Mouse (Mus musculus): ENCODE measurements around the gene Gm2696. TPM values are rescaled to one million over a fixed set of nuclear protein-coding genes. Genes with fewer than 3 reads are reported as not detected.

The Gm2696 gene
- polyA plus RNA-seq, 1 experiment from 2014 or later = not detected

- Histone ChIP-seq H3K4me3 (no peak within 1 kb of the TSS), H3K9ac (no peak within 1 kb of the TSS), H3K9me3 (no peaks in the 10 kb centered on the region), H3K27me3 (no peaks in the 10 kb centered on the region), H3K4me1 (replicated peaks) (no peaks in the 10 kb centered on the region), H3K4me2 (no peak within 1 kb of the TSS), H3K27ac (replicated peaks) (no peak within 1 kb of the TSS), H3K36me3 (no peaks in the 10 kb centered on the region)
- no peak for ATAC-seq (ENCODE audit: low FRiP score, low read depth)
- 62% methylated on average over 9 of the region's 9 CpGs for WGBS
Observed at GRCm38 (mm10) chr10:77852559-77852958, 38.1 kb downstream of the Gm2696 start, which contains the start of gene Gm10318. Gm10318 (plus strand) TSS chr10:77852859.

GRCm38 (mm10) chr10:77861675-77862074, 47.2 kb downstream of the Gm2696 start, which contains the start of gene Gm3285:
Gm3285 (plus strand) TSS chr10:77861975.
- Histone ChIP-seq H3K9me3 (no peaks in the 10 kb centered on the region), H3K4me3 (no peak within 1 kb of the TSS), H3K36me3 (no peaks in the 10 kb centered on the region), H3K27me3 (no peaks in the 10 kb centered on the region), H3K9ac (no peak within 1 kb of the TSS), H3K4me2 (no peak within 1 kb of the TSS), H3K27ac (replicated peaks) (no peak within 1 kb of the TSS), H3K4me1 (replicated peaks) (no peaks in the 10 kb centered on the region)
- WGBS = 50% methylated on average over 7 of the region's 7 CpGs
- ATAC-seq (ENCODE audit: low FRiP score, low read depth) = no peak

- Histone ChIP-seq H3K4me2 (peak overlapping the region; percentile 29), H3K36me3 (no peaks in the 10 kb centered on the region), H3K9me3 (no peaks in the 10 kb centered on the region), H3K4me1 (replicated peaks) (no peaks in the 10 kb centered on the region), H3K27ac (replicated peaks) (no peak overlapping the region), H3K9ac (no peak overlapping the region), H3K4me3 (peak overlapping the region; percentile 17; the same call in 1 of the 2 replicates), H3K27me3 (no peaks in the 10 kb centered on the region)
- WGBS = 42% methylated on average over 14 of the region's 14 CpGs
- ATAC-seq (ENCODE audit: low FRiP score, low read depth) = peak; percentile 81
Observed at GRCm38 (mm10) chr10:77864067-77864761, 49.7 kb downstream of the Gm2696 start.

GRCm38 (mm10) chr10:77864762-77865143, 50.3 kb downstream of the Gm2696 start:
- H3K36me3 ChIP-seq = no peaks in the 10 kb centered on the region
- peak overlapping the region; percentile 17; the same call in 1 of the 2 replicates for H3K4me3 ChIP-seq
- 42% methylated on average over 11 of the region's 11 CpGs for WGBS
- H3K27ac ChIP-seq (replicated peaks) = no peak overlapping the region
- H3K9ac ChIP-seq = no peak overlapping the region
- H3K4me1 ChIP-seq (replicated peaks) = no peaks in the 10 kb centered on the region
- H3K9me3 ChIP-seq = no peaks in the 10 kb centered on the region
- peak; percentile 19; the same call in 1 of the 2 replicates for ATAC-seq (ENCODE audit: low FRiP score, low read depth)
- peak overlapping the region; percentile 29 for H3K4me2 ChIP-seq
- no peaks in the 10 kb centered on the region for H3K27me3 ChIP-seq

- no peak overlapping the region for H3K27ac ChIP-seq (replicated peaks)
- no peak overlapping the region for H3K9ac ChIP-seq
Observed at GRCm38 (mm10) chr10:77867546-77867945, 53.1 kb downstream of the Gm2696 start.

GRCm38 (mm10) chr10:77869651-77870050, 55.2 kb downstream of the Gm2696 start:
- ATAC-seq (ENCODE audit: low FRiP score, low read depth) = no peak
- Histone ChIP-seq H3K4me3 (no peak overlapping the region), H3K27me3 (no peaks in the 10 kb centered on the region), H3K4me1 (replicated peaks) (no peaks in the 10 kb centered on the region), H3K27ac (replicated peaks) (no peak overlapping the region), H3K4me2 (no peak overlapping the region), H3K36me3 (no peaks in the 10 kb centered on the region), H3K9me3 (no peaks in the 10 kb centered on the region), H3K9ac (no peak overlapping the region)
- 88% methylated on average over 7 of the region's 7 CpGs for WGBS

More at GRCm38 (mm10) chr10:77867546-77867945, 53.1 kb downstream of the Gm2696 start:
- ATAC-seq (ENCODE audit: low FRiP score, low read depth) = no peak
- H3K27me3 ChIP-seq = no peaks in the 10 kb centered on the region
- H3K4me1 ChIP-seq (replicated peaks) = no peaks in the 10 kb centered on the region
- no peak overlapping the region for H3K4me2 ChIP-seq
- no peak overlapping the region for H3K4me3 ChIP-seq
- no peaks in the 10 kb centered on the region for H3K9me3 ChIP-seq
- WGBS = 39% methylated on average over 1 of the region's 1 CpGs
- H3K36me3 ChIP-seq = no peaks in the 10 kb centered on the region

- no peak overlapping the region for H3K4me3 ChIP-seq
- no peak overlapping the region for H3K27ac ChIP-seq (replicated peaks)
- no peaks in the 10 kb centered on the region for H3K4me1 ChIP-seq (replicated peaks)
- WGBS = 63% methylated on average over 6 of the region's 6 CpGs
- H3K27me3 ChIP-seq = no peaks in the 10 kb centered on the region
- H3K36me3 ChIP-seq = no peaks in the 10 kb centered on the region
- ATAC-seq (ENCODE audit: low FRiP score, low read depth) = no peak
- H3K9me3 ChIP-seq = no peaks in the 10 kb centered on the region
- H3K4me2 ChIP-seq = no peak overlapping the region
- no peak overlapping the region for H3K9ac ChIP-seq
Observed at GRCm38 (mm10) chr10:77878985-77879384, 64.5 kb downstream of the Gm2696 start.

GRCm38 (mm10) chr10:77880305-77880704, 65.8 kb downstream of the Gm2696 start:
- Histone ChIP-seq H3K27ac (replicated peaks) (no peak overlapping the region), H3K4me1 (replicated peaks) (no peaks in the 10 kb centered on the region), H3K36me3 (no peaks in the 10 kb centered on the region), H3K4me2 (no peak overlapping the region), H3K4me3 (no peak overlapping the region), H3K27me3 (no peaks in the 10 kb centered on the region), H3K9ac (no peak overlapping the region), H3K9me3 (no peaks in the 10 kb centered on the region)
- ATAC-seq (ENCODE audit: low FRiP score, low read depth) = no peak
- 70% methylated on average over 3 of the region's 3 CpGs for WGBS

- WGBS = 93% methylated on average over 5 of the region's 5 CpGs
- Histone ChIP-seq H3K4me1 (replicated peaks) (no peaks in the 10 kb centered on the region), H3K4me2 (no peak overlapping the region), H3K9me3 (no peaks in the 10 kb centered on the region), H3K27ac (replicated peaks) (no peak overlapping the region), H3K4me3 (no peak overlapping the region), H3K36me3 (no peaks in the 10 kb centered on the region), H3K9ac (no peak overlapping the region), H3K27me3 (no peaks in the 10 kb centered on the region)
- ATAC-seq (ENCODE audit: low FRiP score, low read depth) = no peak
Observed at GRCm38 (mm10) chr10:77882553-77882952, 68.1 kb downstream of the Gm2696 start.

Other genes with a start within 250 kb of the Gm2696 start
- gene Pttg1ip, start 233.0 kb upstream of the Gm2696 start, polyA plus RNA-seq (2015; fragmentation: Nextera tagmentation; extraction: Ambion mirVana) = 75.2 and 81.7 TPM in 2 replicates
- gene Sumo3, start 208.6 kb upstream of the Gm2696 start, polyA plus RNA-seq (2015; fragmentation: Nextera tagmentation; extraction: Ambion mirVana) = 282 and 283 TPM in 2 replicates
- 2.9 TPM in 1 of 2 replicates, not detected in the other for gene Gm49325, start 208.5 kb upstream of the Gm2696 start, polyA plus RNA-seq (2015; fragmentation: Nextera tagmentation; extraction: Ambion mirVana)
- gene Ube2g2, start 192.4 kb upstream of the Gm2696 start, polyA plus RNA-seq (2015; fragmentation: Nextera tagmentation; extraction: Ambion mirVana) = 83.8 and 90.0 TPM in 2 replicates
- gene Tspear, start 128.1 kb upstream of the Gm2696 start, polyA plus RNA-seq (2015; fragmentation: Nextera tagmentation; extraction: Ambion mirVana) = 0.99 and 1.3 TPM in 2 replicates
- gene Gm19402, start 123.9 kb upstream of the Gm2696 start, polyA plus RNA-seq (2015; fragmentation: Nextera tagmentation; extraction: Ambion mirVana) = not detected in 2 replicates
- not detected in 2 replicates for gene Gm9508, start 117.4 kb upstream of the Gm2696 start, polyA plus RNA-seq (2015; fragmentation: Nextera tagmentation; extraction: Ambion mirVana)
- not detected in 2 replicates for gene Gm10272, start 108.1 kb upstream of the Gm2696 start, polyA plus RNA-seq (2015; fragmentation: Nextera tagmentation; extraction: Ambion mirVana)
- not detected in 2 replicates for gene Gm10024, start 103.2 kb upstream of the Gm2696 start, polyA plus RNA-seq (2015; fragmentation: Nextera tagmentation; extraction: Ambion mirVana)
- gene Gm10142, start 98.9 kb upstream of the Gm2696 start, polyA plus RNA-seq (2015; fragmentation: Nextera tagmentation; extraction: Ambion mirVana) = not detected in 2 replicates
- gene Krtap12-1, start 94.1 kb upstream of the Gm2696 start, polyA plus RNA-seq (2015; fragmentation: Nextera tagmentation; extraction: Ambion mirVana) = not detected in 2 replicates
- not detected in 2 replicates for gene Gm10100, start 88.2 kb upstream of the Gm2696 start, polyA plus RNA-seq (2015; fragmentation: Nextera tagmentation; extraction: Ambion mirVana)
- gene Gm18596, start 72.0 kb upstream of the Gm2696 start, polyA plus RNA-seq (2015; fragmentation: Nextera tagmentation; extraction: Ambion mirVana) = not detected in 2 replicates
- not detected in 2 replicates for gene Gm9736, start 63.3 kb upstream of the Gm2696 start, polyA plus RNA-seq (2015; fragmentation: Nextera tagmentation; extraction: Ambion mirVana)
- gene Gm3233, start 55.0 kb upstream of the Gm2696 start, polyA plus RNA-seq (2015; fragmentation: Nextera tagmentation; extraction: Ambion mirVana) = not detected in 2 replicates
- not detected in 2 replicates for gene Gm3238, start 43.4 kb upstream of the Gm2696 start, polyA plus RNA-seq (2015; fragmentation: Nextera tagmentation; extraction: Ambion mirVana)
- gene Gm7138, start 37.7 kb upstream of the Gm2696 start, polyA plus RNA-seq (2015; fragmentation: Nextera tagmentation; extraction: Ambion mirVana) = not detected in 2 replicates
- not detected in 2 replicates for gene Gm3250, start 32.1 kb upstream of the Gm2696 start, polyA plus RNA-seq (2015; fragmentation: Nextera tagmentation; extraction: Ambion mirVana)
- not detected in 2 replicates for gene Gm7137, start 26.5 kb upstream of the Gm2696 start, polyA plus RNA-seq (2015; fragmentation: Nextera tagmentation; extraction: Ambion mirVana)
- not detected in 2 replicates for gene Gm9639, start 19.6 kb upstream of the Gm2696 start, polyA plus RNA-seq (2015; fragmentation: Nextera tagmentation; extraction: Ambion mirVana)
- gene Gm19668, start 15.5 kb upstream of the Gm2696 start, polyA plus RNA-seq (2015; fragmentation: Nextera tagmentation; extraction: Ambion mirVana) = not detected in 2 replicates
- not detected in 2 replicates for gene Gm9507, start 2.8 kb upstream of the Gm2696 start, polyA plus RNA-seq (2015; fragmentation: Nextera tagmentation; extraction: Ambion mirVana)
- not detected in 2 replicates for gene Krtap10-4, start 12.4 kb downstream of the Gm2696 start, polyA plus RNA-seq (2015; fragmentation: Nextera tagmentation; extraction: Ambion mirVana)
- not detected in 2 replicates for gene Krtap10-10, start 21.3 kb downstream of the Gm2696 start, polyA plus RNA-seq (2015; fragmentation: Nextera tagmentation; extraction: Ambion mirVana)
- not detected in 2 replicates for gene Gm36176, start 32.1 kb downstream of the Gm2696 start, polyA plus RNA-seq (2015; fragmentation: Nextera tagmentation; extraction: Ambion mirVana)
- not detected in 2 replicates for gene Gm10318, start 38.2 kb downstream of the Gm2696 start, polyA plus RNA-seq (2015; fragmentation: Nextera tagmentation; extraction: Ambion mirVana)
- not detected in 2 replicates for gene Gm3285, start 47.3 kb downstream of the Gm2696 start, polyA plus RNA-seq (2015; fragmentation: Nextera tagmentation; extraction: Ambion mirVana)
- 21.4 and 23.9 TPM in 2 replicates for gene Lrrc3, start 87.9 kb downstream of the Gm2696 start, polyA plus RNA-seq (2015; fragmentation: Nextera tagmentation; extraction: Ambion mirVana)
- 5.4 and 7.1 TPM in 2 replicates for gene Trpm2, start 155.9 kb downstream of the Gm2696 start, polyA plus RNA-seq (2015; fragmentation: Nextera tagmentation; extraction: Ambion mirVana)
- 46.8 and 54.5 TPM in 2 replicates for gene 1810043G02Rik, start 163.8 kb downstream of the Gm2696 start, polyA plus RNA-seq (2015; fragmentation: Nextera tagmentation; extraction: Ambion mirVana)
- 120 and 126 TPM in 2 replicates for gene Pfkl, start 195.4 kb downstream of the Gm2696 start, polyA plus RNA-seq (2015; fragmentation: Nextera tagmentation; extraction: Ambion mirVana)
- gene Dnmt3l, start 227.3 kb downstream of the Gm2696 start, polyA plus RNA-seq (2015; fragmentation: Nextera tagmentation; extraction: Ambion mirVana) = not detected in 2 replicates
- gene Aire, start 228.9 kb downstream of the Gm2696 start, polyA plus RNA-seq (2015; fragmentation: Nextera tagmentation; extraction: Ambion mirVana) = 0.51 TPM in 1 of 2 replicates, not detected in the other

Data from hindbrain, embryonic 15.5 days (tissue).